Mouse (Mus musculus): ENCODE results near the gene Fmnl2.

- TF ChIP-seq POLR2A (IDR thresholded peaks at IDR 0.05; ENCODE audit: low read depth, low read length): no peak
- no peak for TF ChIP-seq CTCF (IDR thresholded peaks at IDR 0.05; ENCODE audit: extremely low read depth, insufficient read depth, insufficient read length, insufficient replicate concordance)
Measured at GRCm38 (mm10) chr2:53057291-53057690, 199.6 kb downstream of the Fmnl2 start.
